Mouse (Mus musculus): ENCODE measurements around the gene St3gal4. TPM values are rescaled to one million over a fixed set of nuclear protein-coding genes. Genes with fewer than 3 reads are reported as not detected.

Gene St3gal4
- polyA plus RNA-seq, 1 experiment from 2014 or later, result 22.3 TPM

DNA sequence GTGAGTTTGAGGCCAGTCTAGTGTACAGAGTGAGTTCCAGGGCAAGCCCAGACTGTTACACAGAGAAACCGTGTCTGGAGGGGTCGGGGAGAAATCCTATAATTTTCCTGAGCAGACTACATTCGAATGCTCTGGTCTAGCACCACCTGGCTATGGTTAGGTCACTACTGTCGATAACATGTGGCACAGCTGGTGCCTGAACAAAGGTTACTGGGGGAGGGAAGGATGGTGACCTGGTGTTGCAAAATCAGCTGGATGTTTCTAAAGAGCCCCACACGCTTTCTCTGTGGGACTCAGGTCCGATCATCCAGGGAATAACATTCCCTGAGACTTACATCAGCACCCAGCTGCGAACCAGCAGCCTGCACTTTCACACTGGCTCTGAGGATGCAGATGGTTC lies 19.0 kb upstream of the St3gal4 start:
- Histone ChIP-seq H3K9me3 (replicated peaks; ENCODE audit: control insufficient read depth, low read length) (no peaks in the 10 kb centered on the region), H3K4me1 (ENCODE audit: control insufficient read depth, low read depth, low read length) (peaks cover 6% of the 10 kb centered on the region; the same call in 1 of the 2 replicates), H3K4me2 (ENCODE audit: low read depth, low read length) (no peak overlapping the region), H3K27ac (ENCODE audit: low read length) (peak overlapping the region; percentile 46; the same call in 1 of the 2 replicates), H3K27me3 (ENCODE audit: control insufficient read depth, insufficient read depth, low read depth, low read length) (no peaks in the 10 kb centered on the region), H3K4me3 (ENCODE audit: low read depth, low read length) (no peak overlapping the region), H3K36me3 (ENCODE audit: control insufficient read depth, insufficient read depth) (no peaks in the 10 kb centered on the region), H3K9ac (ENCODE audit: low read depth, low read length) (no peak overlapping the region)
- 64% methylated on average over 7 of the region's 7 CpGs for WGBS (ENCODE audit: insufficient replicate concordance)
- peak; percentile 91 for ATAC-seq (ENCODE audit: low read depth)

- 65% methylated on average over 6 of the region's 6 CpGs for WGBS (ENCODE audit: insufficient replicate concordance)
- Histone ChIP-seq H3K4me1 (ENCODE audit: control insufficient read depth, low read depth, low read length) (peaks cover 3% of the 10 kb centered on the region; the same call in 1 of the 2 replicates), H3K27me3 (ENCODE audit: control insufficient read depth, insufficient read depth, low read depth, low read length) (no peaks in the 10 kb centered on the region), H3K27ac (ENCODE audit: low read length) (no peak overlapping the region), H3K4me3 (ENCODE audit: low read depth, low read length) (no peak overlapping the region), H3K9ac (ENCODE audit: low read depth, low read length) (no peak overlapping the region), H3K4me2 (ENCODE audit: low read depth, low read length) (no peak overlapping the region), H3K36me3 (ENCODE audit: control insufficient read depth, insufficient read depth) (0 out of 2 replicates have a peak, but pooled peaks cover 4% of the 10 kb centered on the region), H3K9me3 (replicated peaks; ENCODE audit: control insufficient read depth, low read length) (no peaks in the 10 kb centered on the region)
- no peak for ATAC-seq (ENCODE audit: low read depth)
Measured at GRCm38 (mm10) chr9:35135575-35135974, 16.5 kb upstream of the St3gal4 start.

- Histone ChIP-seq H3K27ac (ENCODE audit: low read length) (no peak overlapping the region; the same call in 1 of the 2 replicates), H3K27me3 (ENCODE audit: control insufficient read depth, insufficient read depth, low read depth, low read length) (no peaks in the 10 kb centered on the region), H3K36me3 (ENCODE audit: control insufficient read depth, insufficient read depth) (0 out of 2 replicates have a peak, but pooled peaks cover 4% of the 10 kb centered on the region), H3K4me1 (ENCODE audit: control insufficient read depth, low read depth, low read length) (peaks cover 5% of the 10 kb centered on the region), H3K4me3 (ENCODE audit: low read depth, low read length) (no peak overlapping the region), H3K4me2 (ENCODE audit: low read depth, low read length) (no peak overlapping the region), H3K9me3 (replicated peaks; ENCODE audit: control insufficient read depth, low read length) (no peaks in the 10 kb centered on the region), H3K9ac (ENCODE audit: low read depth, low read length) (no peak overlapping the region)
- 88% methylated on average over 16 of the region's 16 CpGs for WGBS (ENCODE audit: insufficient replicate concordance)
- ATAC-seq (ENCODE audit: low read depth), result no peak
Measured at GRCm38 (mm10) chr9:35131637-35132397, 12.7 kb upstream of the St3gal4 start.

- H3K27ac ChIP-seq (ENCODE audit: low read length), result peak overlapping the region; percentile 22
Measured at GRCm38 (mm10) chr9:35128995-35129418, 9.9 kb upstream of the St3gal4 start.

DNA sequence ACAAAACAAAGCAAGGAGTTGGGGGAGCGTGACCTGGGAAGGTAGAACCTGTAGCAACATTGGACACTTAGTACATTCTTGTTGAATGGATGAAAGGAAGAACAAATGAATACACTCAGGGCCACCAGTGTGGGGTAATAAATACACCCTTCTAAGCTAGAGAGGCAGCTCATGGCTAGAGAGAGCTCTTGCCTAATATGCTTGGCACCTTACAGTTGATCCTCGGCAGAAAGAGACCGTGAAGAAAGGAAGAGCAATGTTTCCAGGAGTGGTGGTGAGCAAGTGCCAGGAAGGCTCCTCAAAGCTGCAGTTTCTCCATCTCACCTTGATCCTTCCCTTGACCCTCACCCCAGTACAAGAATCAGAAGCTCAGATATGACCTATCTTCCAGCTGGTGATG lies 9.5 kb upstream of the St3gal4 start:
- no peak overlapping the region for H3K9ac ChIP-seq (ENCODE audit: low read depth, low read length)
- no peaks in the 10 kb centered on the region for H3K27me3 ChIP-seq (ENCODE audit: control insufficient read depth, insufficient read depth, low read depth, low read length)
- H3K4me2 ChIP-seq (ENCODE audit: low read depth, low read length), result no peak overlapping the region
- 80% methylated on average over 3 of the region's 3 CpGs for WGBS (ENCODE audit: insufficient replicate concordance)
- ATAC-seq (ENCODE audit: low read depth), result no peak
- H3K36me3 ChIP-seq (ENCODE audit: control insufficient read depth, insufficient read depth), result peaks cover 11% of the 10 kb centered on the region; the same call in 1 of the 2 replicates
- no peak overlapping the region for H3K27ac ChIP-seq (ENCODE audit: low read length)
- H3K9me3 ChIP-seq (replicated peaks; ENCODE audit: control insufficient read depth, low read length), result no peaks in the 10 kb centered on the region
- peaks cover 26% of the 10 kb centered on the region for H3K4me1 ChIP-seq (ENCODE audit: control insufficient read depth, low read depth, low read length)
- H3K4me3 ChIP-seq (ENCODE audit: low read depth, low read length), result no peak overlapping the region

More at GRCm38 (mm10) chr9:35128995-35129418, 9.9 kb upstream of the St3gal4 start:
- Histone ChIP-seq H3K4me1 (ENCODE audit: control insufficient read depth, low read depth, low read length) (peaks cover 22% of the 10 kb centered on the region), H3K36me3 (ENCODE audit: control insufficient read depth, insufficient read depth) (peaks cover 11% of the 10 kb centered on the region; the same call in 1 of the 2 replicates), H3K27me3 (ENCODE audit: control insufficient read depth, insufficient read depth, low read depth, low read length) (no peaks in the 10 kb centered on the region), H3K9me3 (replicated peaks; ENCODE audit: control insufficient read depth, low read length) (no peaks in the 10 kb centered on the region), H3K9ac (ENCODE audit: low read depth, low read length) (no peak overlapping the region), H3K4me2 (ENCODE audit: low read depth, low read length) (no peak overlapping the region), H3K4me3 (ENCODE audit: low read depth, low read length) (no peak overlapping the region)
- 71% methylated on average over 9 of the region's 9 CpGs for WGBS (ENCODE audit: insufficient replicate concordance)
- ATAC-seq (ENCODE audit: low read depth), result peak; percentile 68

DNA sequence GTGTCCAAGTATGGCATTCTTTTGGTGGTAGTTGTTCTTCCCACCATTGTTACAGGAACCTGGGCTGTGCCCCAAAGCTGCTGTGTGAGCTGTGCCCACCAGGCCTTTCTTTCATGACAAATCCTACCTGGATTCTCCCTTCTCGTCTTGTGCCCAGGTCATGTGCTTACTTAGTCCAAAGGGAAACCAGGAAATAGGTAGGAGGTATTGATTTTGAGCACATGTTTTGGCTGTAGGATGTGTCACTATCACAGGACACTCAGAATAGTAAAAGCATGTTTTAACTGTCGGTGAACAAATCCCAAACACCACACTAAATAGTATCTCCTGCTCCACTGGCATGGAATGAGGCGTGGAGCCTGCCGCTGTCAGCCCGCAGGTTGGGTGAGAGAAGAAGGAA lies 8.5 kb upstream of the St3gal4 start:
- H3K4me1 ChIP-seq (ENCODE audit: control insufficient read depth, low read depth, low read length), result peaks cover 36% of the 10 kb centered on the region
- no peak overlapping the region for H3K27ac ChIP-seq (ENCODE audit: low read length)
- no peak overlapping the region for H3K4me3 ChIP-seq (ENCODE audit: low read depth, low read length)
- no peaks in the 10 kb centered on the region for H3K27me3 ChIP-seq (ENCODE audit: control insufficient read depth, insufficient read depth, low read depth, low read length)
- peaks cover 11% of the 10 kb centered on the region; the same call in 1 of the 2 replicates for H3K36me3 ChIP-seq (ENCODE audit: control insufficient read depth, insufficient read depth)
- 87% methylated on average over 5 of the region's 5 CpGs for WGBS (ENCODE audit: insufficient replicate concordance)
- no peak for ATAC-seq (ENCODE audit: low read depth)
- no peak overlapping the region for H3K9ac ChIP-seq (ENCODE audit: low read depth, low read length)
- H3K9me3 ChIP-seq (replicated peaks; ENCODE audit: control insufficient read depth, low read length), result no peaks in the 10 kb centered on the region
- no peak overlapping the region for H3K4me2 ChIP-seq (ENCODE audit: low read depth, low read length)

DNA sequence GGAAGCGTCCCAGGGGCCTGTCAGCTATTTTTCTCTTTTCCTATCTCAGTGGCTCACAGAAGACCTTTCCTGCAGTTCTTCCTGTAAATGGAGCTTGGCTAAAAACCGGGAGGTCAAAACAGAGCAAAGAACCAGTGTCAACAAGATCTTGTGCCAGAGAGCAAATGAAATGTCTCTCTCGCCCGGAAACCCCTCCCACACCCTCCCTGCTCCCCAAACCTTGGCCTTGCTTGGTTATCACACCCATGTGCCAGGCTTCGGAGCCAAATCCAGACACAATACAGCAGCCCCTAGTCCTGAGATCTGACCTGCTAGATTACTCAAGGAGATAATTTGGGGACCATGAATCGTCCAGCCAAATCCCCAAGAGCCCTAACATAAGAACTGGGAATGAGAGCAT lies 8.1 kb upstream of the St3gal4 start:
- no peak overlapping the region for H3K9ac ChIP-seq (ENCODE audit: low read depth, low read length)
- H3K4me1 ChIP-seq (ENCODE audit: control insufficient read depth, low read depth, low read length), result peaks cover 40% of the 10 kb centered on the region
- H3K36me3 ChIP-seq (ENCODE audit: control insufficient read depth, insufficient read depth), result peaks cover 9% of the 10 kb centered on the region; the same call in 1 of the 2 replicates
- 64% methylated on average over 6 of the region's 6 CpGs for WGBS (ENCODE audit: insufficient replicate concordance)
- H3K4me3 ChIP-seq (ENCODE audit: low read depth, low read length), result no peak overlapping the region
- no peaks in the 10 kb centered on the region for H3K9me3 ChIP-seq (replicated peaks; ENCODE audit: control insufficient read depth, low read length)
- H3K27me3 ChIP-seq (ENCODE audit: control insufficient read depth, insufficient read depth, low read depth, low read length), result no peaks in the 10 kb centered on the region
- ATAC-seq (ENCODE audit: low read depth), result no peak
- no peak overlapping the region for H3K4me2 ChIP-seq (ENCODE audit: low read depth, low read length)
- H3K27ac ChIP-seq (ENCODE audit: low read length), result peak overlapping the region; percentile 57

- no peaks in the 10 kb centered on the region for H3K9me3 ChIP-seq (replicated peaks; ENCODE audit: control insufficient read depth, low read length)
- no peak overlapping the region for H3K4me3 ChIP-seq (ENCODE audit: low read depth, low read length)
- H3K9ac ChIP-seq (ENCODE audit: low read depth, low read length), result no peak overlapping the region
- no peaks in the 10 kb centered on the region for H3K27me3 ChIP-seq (ENCODE audit: control insufficient read depth, insufficient read depth, low read depth, low read length)
- H3K27ac ChIP-seq (ENCODE audit: low read length), result peak overlapping the region; percentile 89
- H3K4me1 ChIP-seq (ENCODE audit: control insufficient read depth, low read depth, low read length), result peaks cover 58% of the 10 kb centered on the region
- WGBS (ENCODE audit: insufficient replicate concordance), result 76% methylated on average over 8 of the region's 8 CpGs
- ATAC-seq (ENCODE audit: low read depth), result no peak
- peaks cover 8% of the 10 kb centered on the region; the same call in 1 of the 2 replicates for H3K36me3 ChIP-seq (ENCODE audit: control insufficient read depth, insufficient read depth)
- H3K4me2 ChIP-seq (ENCODE audit: low read depth, low read length), result no peak overlapping the region
Measured at GRCm38 (mm10) chr9:35124678-35124955, 5.5 kb upstream of the St3gal4 start.
